Mouse (Mus musculus): ENCODE data around the gene Gemin7. TPM values are rescaled to one million over a fixed set of nuclear protein-coding genes. Genes with fewer than 3 reads are reported as not detected.
A peak's percentile ranks its signal among the peaks of the same experiment; 100 is the strongest.

Gemin7 gene
- polyA plus RNA-seq, 1 experiment from 2014 or later, result 101 TPM

DNA sequence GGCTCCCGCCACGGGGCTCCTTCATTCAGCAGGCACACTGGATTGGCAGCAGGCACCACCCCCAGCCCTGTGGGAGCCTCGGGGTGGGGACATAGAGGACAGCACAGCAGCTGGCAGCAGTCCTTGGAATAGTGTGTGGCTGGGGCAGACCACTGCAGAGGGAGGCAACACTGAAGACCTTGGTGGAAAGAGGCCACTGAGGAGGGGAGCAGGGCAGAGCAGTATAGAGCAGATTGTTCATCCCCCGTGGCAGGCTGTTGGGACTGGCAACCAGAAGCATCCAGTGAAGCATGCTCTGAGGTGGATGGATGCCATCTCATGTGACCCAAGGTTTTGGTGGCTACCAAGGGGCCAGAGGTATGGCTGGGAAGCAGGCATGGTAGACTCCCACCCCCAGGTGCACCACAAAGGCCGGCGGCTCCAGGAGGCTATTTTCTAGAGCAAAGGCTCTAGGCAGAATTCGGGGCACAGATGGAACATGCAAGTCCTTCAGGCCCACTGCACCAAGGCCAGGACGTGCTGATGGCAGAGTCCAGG lies 35.2 kb downstream of the Gemin7 start:
- Histone ChIP-seq H3K4me2 (no peak overlapping the region), H3K27ac (no peak overlapping the region), H3K4me3 (no peak overlapping the region), H3K36me3 (peaks cover 23% of the 10 kb centered on the region), H3K9ac (no peak overlapping the region), H3K4me1 (peaks cover 40% of the 10 kb centered on the region), H3K27me3 (replicated peaks) (no peaks in the 10 kb centered on the region), H3K9me3 (replicated peaks) (no peaks in the 10 kb centered on the region)
- no peak for ATAC-seq
- 70% methylated on average over 8 of the region's 8 CpGs for WGBS (ENCODE audit: insufficient replicate concordance)

- H3K9me3 ChIP-seq (replicated peaks), result no peaks in the 10 kb centered on the region
- ATAC-seq, result 0 out of 2 replicates have a peak, but pooled peaks have one; percentile 9
- H3K4me1 ChIP-seq, result peaks cover 35% of the 10 kb centered on the region
- no peak overlapping the region for H3K9ac ChIP-seq
- no peak overlapping the region for H3K4me2 ChIP-seq
- no peak overlapping the region for H3K27ac ChIP-seq
- 83% methylated on average over 7 of the region's 7 CpGs for WGBS (ENCODE audit: insufficient replicate concordance)
- no peak overlapping the region for H3K4me3 ChIP-seq
- peaks cover 25% of the 10 kb centered on the region for H3K36me3 ChIP-seq
- no peaks in the 10 kb centered on the region for H3K27me3 ChIP-seq (replicated peaks)
Measured at GRCm38 (mm10) chr7:19541681-19542154, 35.7 kb downstream of the Gemin7 start.

DNA sequence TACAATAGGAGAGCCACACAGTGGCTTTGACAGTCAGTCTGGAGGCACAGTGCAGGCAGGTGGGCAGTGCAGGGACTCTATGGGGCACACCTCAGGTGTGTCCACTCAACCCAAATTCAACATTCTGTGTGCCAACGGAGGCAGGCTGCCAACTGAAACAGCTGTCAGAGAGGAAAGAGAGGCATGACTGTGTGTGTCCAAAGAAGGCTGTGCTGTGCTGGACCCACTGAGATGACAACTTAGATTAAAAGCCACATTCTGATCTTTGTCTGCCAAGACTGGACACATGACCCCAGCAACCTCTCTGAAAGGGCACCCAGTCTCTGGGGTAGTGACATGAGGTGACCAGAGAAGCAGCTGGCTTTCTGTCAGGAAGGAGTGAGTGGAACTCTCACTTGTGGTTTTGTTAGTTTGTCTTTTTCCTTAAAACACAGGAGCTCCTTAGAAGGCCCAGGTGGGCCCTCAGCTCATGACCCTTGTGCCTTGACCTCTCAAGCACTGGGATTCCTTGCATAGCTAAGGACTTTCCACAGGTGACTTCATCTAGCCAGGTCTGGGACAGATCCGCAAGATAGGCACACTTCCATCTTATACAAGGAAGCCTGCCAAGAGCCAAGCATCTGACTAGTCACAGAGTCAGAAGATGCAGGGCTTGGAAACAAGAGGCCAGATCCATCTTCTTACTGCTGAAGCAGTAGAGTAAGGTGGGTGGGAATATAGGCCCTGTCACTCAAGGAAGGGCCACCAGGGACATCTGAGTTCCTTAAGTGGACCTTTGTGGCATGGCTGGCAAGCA lies 36.4 kb downstream of the Gemin7 start:
- WGBS (ENCODE audit: insufficient replicate concordance), result 88% methylated on average over 2 of the region's 2 CpGs
- no peak for ATAC-seq
- no peak overlapping the region for H3K4me3 ChIP-seq

DNA sequence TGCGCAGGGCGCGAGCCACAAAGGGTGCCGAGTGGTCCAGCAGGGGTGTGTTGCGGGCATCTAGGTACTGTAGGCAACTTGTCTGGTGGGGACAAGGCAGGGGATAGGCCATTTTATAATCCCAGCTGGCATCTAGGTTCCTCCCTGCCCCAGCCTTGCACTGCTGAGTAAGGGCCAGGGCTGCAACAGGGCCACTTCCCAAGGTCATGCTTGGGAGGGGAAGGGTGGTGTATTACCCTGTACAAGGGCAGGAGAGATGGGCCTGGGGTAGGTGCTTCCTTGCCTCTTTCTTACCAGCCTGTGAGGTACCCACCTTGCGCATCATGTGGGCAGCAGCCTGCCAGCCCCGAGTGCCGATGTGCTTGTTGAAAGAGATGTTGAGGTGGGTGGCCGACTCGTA lies 42.7 kb downstream of the Gemin7 start:
- H3K36me3 ChIP-seq, result peaks cover 75% of the 10 kb centered on the region
- H3K9me3 ChIP-seq (replicated peaks), result no peaks in the 10 kb centered on the region
- ATAC-seq, result no peak
- no peak overlapping the region for H3K4me2 ChIP-seq
- H3K4me1 ChIP-seq, result no peaks in the 10 kb centered on the region
- H3K4me3 ChIP-seq, result no peak overlapping the region
- H3K27me3 ChIP-seq (replicated peaks), result no peaks in the 10 kb centered on the region
- H3K9ac ChIP-seq, result no peak overlapping the region
- H3K27ac ChIP-seq, result no peak overlapping the region
- 97% methylated on average over 10 of the region's 10 CpGs for WGBS (ENCODE audit: insufficient replicate concordance)

More for the DNA sequence above, 36.4 kb downstream of the Gemin7 start:
- Histone ChIP-seq H3K9ac (no peak overlapping the region), H3K36me3 (peaks cover 28% of the 10 kb centered on the region), H3K9me3 (replicated peaks) (no peaks in the 10 kb centered on the region), H3K27ac (no peak overlapping the region), H3K4me2 (no peak overlapping the region), H3K27me3 (replicated peaks) (no peaks in the 10 kb centered on the region), H3K4me1 (peaks cover 29% of the 10 kb centered on the region)

DNA sequence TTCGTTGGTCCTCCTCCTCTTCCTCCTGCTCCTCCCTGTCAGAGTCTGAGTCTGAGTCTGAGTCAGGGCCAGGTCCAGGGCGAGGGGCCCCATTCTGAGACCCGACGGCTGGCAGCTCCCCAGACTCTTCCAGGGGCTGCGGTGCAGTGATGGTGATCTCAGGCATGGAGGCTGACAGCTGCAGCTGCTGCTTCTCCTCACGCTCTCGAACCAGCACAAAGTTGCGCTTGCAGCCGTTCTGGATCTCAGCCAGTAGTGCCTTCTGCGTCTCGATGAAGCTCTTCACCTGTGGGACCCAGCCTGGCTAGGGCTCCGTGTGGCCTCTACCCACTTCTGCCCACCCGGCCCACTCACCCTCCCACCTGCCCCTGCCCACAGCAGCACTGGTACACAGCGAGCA lies 45.2 kb downstream of the Gemin7 start:
- no peak for ATAC-seq
- 90% methylated on average over 14 of the region's 14 CpGs for WGBS (ENCODE audit: insufficient replicate concordance)
- Histone ChIP-seq H3K27ac (no peak overlapping the region), H3K27me3 (replicated peaks) (no peaks in the 10 kb centered on the region), H3K4me1 (no peaks in the 10 kb centered on the region), H3K4me3 (no peak overlapping the region), H3K9ac (no peak overlapping the region), H3K36me3 (peaks cover 84% of the 10 kb centered on the region), H3K4me2 (no peak overlapping the region), H3K9me3 (replicated peaks) (no peaks in the 10 kb centered on the region)

DNA sequence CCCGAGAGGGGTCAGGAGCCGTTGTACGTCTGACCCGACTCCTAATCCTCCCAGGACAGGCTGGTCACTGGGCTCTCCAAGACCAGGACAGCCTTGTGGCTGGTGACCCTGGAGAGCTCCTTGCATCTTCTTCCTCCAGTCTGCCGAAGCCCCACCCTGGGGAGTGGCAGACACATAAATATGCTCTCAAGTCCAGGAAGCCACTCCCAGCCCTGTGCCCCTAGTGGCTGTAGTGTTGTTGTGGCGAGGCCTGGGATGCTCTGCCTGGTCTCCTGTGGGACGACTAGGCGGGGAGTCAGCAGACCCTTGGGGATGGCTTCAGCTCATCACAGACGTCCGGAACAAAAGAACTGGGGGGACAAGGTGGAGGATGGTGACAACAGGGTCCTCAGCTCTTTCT lies 46.3 kb downstream of the Gemin7 start:
- ATAC-seq, result no peak
- H3K27me3 ChIP-seq (replicated peaks), result peaks cover 1% of the 10 kb centered on the region
- H3K27ac ChIP-seq, result no peak overlapping the region
- no peak overlapping the region for H3K4me2 ChIP-seq
- H3K4me3 ChIP-seq, result no peak overlapping the region
- 82% methylated on average over 10 of the region's 10 CpGs for WGBS (ENCODE audit: insufficient replicate concordance)
- H3K9ac ChIP-seq, result no peak overlapping the region
- H3K9me3 ChIP-seq (replicated peaks), result no peaks in the 10 kb centered on the region
- peaks cover 72% of the 10 kb centered on the region for H3K36me3 ChIP-seq
- H3K4me1 ChIP-seq, result no peaks in the 10 kb centered on the region

DNA sequence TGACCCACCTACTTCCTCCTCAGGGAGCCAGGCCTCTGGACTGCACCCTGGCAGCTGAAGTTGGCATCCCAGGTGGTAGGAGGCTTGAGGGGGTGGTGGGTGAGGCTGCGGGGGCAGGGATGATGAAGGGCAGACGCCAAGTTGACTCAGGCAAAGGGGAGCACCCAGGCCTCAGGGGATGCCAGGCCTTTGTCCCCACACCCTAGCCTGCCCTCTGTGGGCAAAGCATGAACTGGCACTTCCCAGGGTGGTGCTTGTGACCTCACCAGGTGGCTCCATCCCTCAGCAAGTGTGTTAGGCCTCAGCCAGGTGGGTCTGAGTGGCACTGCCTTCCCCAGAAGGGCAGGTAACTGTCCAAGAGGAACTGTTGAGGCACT lies 52.3 kb downstream of the Gemin7 start:
- no peak overlapping the region for H3K27ac ChIP-seq
- WGBS (ENCODE audit: insufficient replicate concordance), result 57% methylated on average over 2 of the region's 2 CpGs
- H3K9ac ChIP-seq, result no peak overlapping the region
- no peaks in the 10 kb centered on the region for H3K9me3 ChIP-seq (replicated peaks)
- peaks cover 24% of the 10 kb centered on the region for H3K4me1 ChIP-seq
- no peak overlapping the region for H3K4me3 ChIP-seq
- no peak for ATAC-seq
- peaks cover 13% of the 10 kb centered on the region for H3K36me3 ChIP-seq
- peaks cover 61% of the 10 kb centered on the region for H3K27me3 ChIP-seq (replicated peaks)
- no peak overlapping the region for H3K4me2 ChIP-seq

DNA sequence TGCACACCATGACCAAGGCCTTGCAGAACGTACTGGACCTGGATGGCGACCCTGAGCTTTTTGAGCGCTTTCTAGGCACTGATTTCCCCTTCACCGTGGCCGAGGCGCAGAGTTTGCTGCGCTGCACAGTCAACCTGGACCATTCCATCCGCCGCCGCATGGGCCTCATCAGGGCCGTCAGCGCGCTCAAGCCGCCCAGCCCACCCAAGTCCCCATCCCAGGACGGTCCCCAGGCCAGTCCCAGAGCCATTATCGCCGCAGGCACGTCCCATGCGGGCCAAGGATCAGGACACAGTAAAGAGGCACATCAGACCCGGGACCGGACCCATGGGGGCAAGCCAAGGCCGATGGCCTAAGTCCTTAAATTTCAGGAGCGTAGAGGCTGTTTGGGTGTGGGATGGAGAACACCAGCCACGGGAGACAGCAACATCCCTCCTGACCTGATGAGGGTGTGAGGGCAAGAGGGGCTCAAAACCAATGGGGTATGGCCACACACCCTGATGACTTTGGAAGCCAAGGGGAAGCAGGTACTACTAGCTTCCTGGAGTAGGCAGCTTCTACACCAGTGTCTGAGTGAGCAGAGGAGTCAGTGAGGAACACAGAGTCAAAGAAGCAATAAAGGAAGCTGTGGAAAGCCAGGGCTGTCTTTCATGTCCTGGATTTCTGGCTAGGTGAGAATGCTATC lies 52.8 kb downstream of the Gemin7 start:
- 0 out of 2 replicates have a peak, but pooled peaks have one; percentile 8 for ATAC-seq
- H3K27ac ChIP-seq, result no peak overlapping the region

DNA sequence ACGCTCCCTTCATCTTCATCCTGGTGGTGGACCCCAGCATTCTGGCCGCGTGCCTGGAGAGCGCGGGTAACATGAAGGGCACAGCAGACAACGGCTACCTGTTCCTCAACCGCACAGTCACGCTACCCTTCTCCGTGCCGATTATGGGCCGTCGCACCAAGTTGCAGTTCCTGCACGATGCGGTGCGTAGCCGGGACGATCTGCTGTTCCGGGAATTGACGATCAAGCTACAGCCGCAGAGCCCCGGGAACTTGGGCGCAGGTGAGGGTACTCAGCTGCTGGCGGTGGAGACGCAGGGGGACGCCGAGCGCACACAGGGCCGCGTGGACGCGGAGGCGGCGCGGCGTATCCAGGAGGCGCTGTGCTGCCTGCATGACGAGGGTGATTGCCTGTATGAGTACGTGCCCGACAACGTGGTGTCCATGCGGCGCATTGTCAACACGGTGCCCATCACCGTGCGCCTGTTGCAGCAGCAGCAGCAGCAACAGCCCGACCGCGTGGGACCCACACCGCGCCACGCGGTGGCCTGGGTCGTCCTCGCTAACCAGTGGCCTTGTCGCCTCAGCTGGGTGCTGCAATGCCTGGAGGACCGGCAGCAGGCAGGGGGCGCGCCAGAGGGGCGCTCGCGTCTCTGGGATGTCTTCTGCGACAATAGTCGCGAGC lies 53.5 kb downstream of the Gemin7 start:
- H3K9me3 ChIP-seq (replicated peaks), result no peaks in the 10 kb centered on the region
- H3K27ac ChIP-seq, result no peak overlapping the region
- H3K9ac ChIP-seq, result no peak overlapping the region
- peak overlapping the region; percentile 40 for H3K4me3 ChIP-seq
- H3K4me2 ChIP-seq, result peak overlapping the region; percentile 67
- 0 out of 2 replicates have a peak, but pooled peaks have one; percentile 19 for ATAC-seq
- peaks cover under 1% of the 10 kb centered on the region for H3K36me3 ChIP-seq
- H3K27me3 ChIP-seq (replicated peaks), result peaks cover 73% of the 10 kb centered on the region
- WGBS (ENCODE audit: insufficient replicate concordance), result 2% methylated on average over 64 of the region's 64 CpGs
- H3K4me1 ChIP-seq, result peaks cover 30% of the 10 kb centered on the region

More for the DNA sequence above, 52.8 kb downstream of the Gemin7 start:
- Histone ChIP-seq H3K27me3 (replicated peaks) (peaks cover 66% of the 10 kb centered on the region), H3K9me3 (replicated peaks) (no peaks in the 10 kb centered on the region), H3K4me3 (peak overlapping the region; percentile 40), H3K9ac (no peak overlapping the region), H3K4me1 (peaks cover 29% of the 10 kb centered on the region), H3K36me3 (peaks cover 7% of the 10 kb centered on the region), H3K4me2 (peak overlapping the region; percentile 67)
- 22% methylated on average over 24 of the region's 24 CpGs for WGBS (ENCODE audit: insufficient replicate concordance)

GRCm38 (mm10) chr7:19523017-19523756 lies 54.2 kb downstream of the Gemin7 start:
- no peak overlapping the region for H3K27ac ChIP-seq
- H3K4me3 ChIP-seq, result peak overlapping the region; percentile 40
- H3K9ac ChIP-seq, result no peak overlapping the region
- WGBS (ENCODE audit: insufficient replicate concordance), result 15% methylated on average over 72 of the region's 72 CpGs
- H3K36me3 ChIP-seq, result no peaks in the 10 kb centered on the region
- no peaks in the 10 kb centered on the region for H3K9me3 ChIP-seq (replicated peaks)
- peak overlapping the region; percentile 67 for H3K4me2 ChIP-seq
- peaks cover 80% of the 10 kb centered on the region for H3K27me3 ChIP-seq (replicated peaks)
- H3K4me1 ChIP-seq, result peaks cover 30% of the 10 kb centered on the region
- no peak for ATAC-seq

DNA sequence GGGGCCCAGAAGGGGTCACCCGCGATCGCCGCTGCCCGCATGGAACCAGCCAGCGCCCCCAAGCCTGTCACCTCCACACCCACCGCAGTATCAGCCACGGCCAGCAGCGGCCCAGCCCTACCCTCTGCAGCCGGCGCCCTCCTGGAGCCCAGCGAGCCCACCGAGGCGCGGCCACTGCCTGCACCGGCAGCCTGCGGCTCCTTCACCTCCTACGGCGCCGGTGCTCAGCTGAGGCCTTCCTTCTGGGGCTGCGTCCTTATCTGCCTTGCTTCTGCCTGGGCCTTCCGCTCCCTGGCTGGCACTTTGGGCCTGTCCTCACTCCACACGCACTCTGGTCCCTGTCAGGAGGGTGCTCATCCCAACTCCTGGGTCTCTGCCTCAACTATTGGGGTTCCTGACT lies 57.4 kb downstream of the Gemin7 start:
- no peaks in the 10 kb centered on the region for H3K36me3 ChIP-seq
- peak overlapping the region; percentile 36; the same call in 1 of the 2 replicates for H3K9ac ChIP-seq
- peak overlapping the region; percentile 33 for H3K4me3 ChIP-seq
- H3K27ac ChIP-seq, result no peak overlapping the region
- under 1% methylated on average over 23 of the region's 23 CpGs for WGBS (ENCODE audit: insufficient replicate concordance)
- ATAC-seq, result no peak
- peaks cover 96% of the 10 kb centered on the region for H3K27me3 ChIP-seq (replicated peaks)
- peak overlapping the region; percentile 63 for H3K4me2 ChIP-seq
- H3K9me3 ChIP-seq (replicated peaks), result no peaks in the 10 kb centered on the region
- peaks cover 30% of the 10 kb centered on the region for H3K4me1 ChIP-seq
